Mouse (Mus musculus): ENCODE measurements around the gene Mtmr10.

- TF ChIP-seq CTCF (IDR thresholded peaks at IDR 0.05) (no peak), POLR2A (IDR thresholded peaks at IDR 0.05; ENCODE audit: insufficient read depth, low read depth, low read length) (no peak)
Observed at GRCm38 (mm10) chr7:64359943-64360585, 72.6 kb downstream of the Mtmr10 start.
